Mouse (Mus musculus): Measurements from ENCODE around the gene Cntnap1.

Cntnap1 gene

GRCm38 (mm10) chr11:101221306-101221986 lies 51.1 kb downstream of the Cntnap1 start:
- DNase-seq, result no peak

DNA sequence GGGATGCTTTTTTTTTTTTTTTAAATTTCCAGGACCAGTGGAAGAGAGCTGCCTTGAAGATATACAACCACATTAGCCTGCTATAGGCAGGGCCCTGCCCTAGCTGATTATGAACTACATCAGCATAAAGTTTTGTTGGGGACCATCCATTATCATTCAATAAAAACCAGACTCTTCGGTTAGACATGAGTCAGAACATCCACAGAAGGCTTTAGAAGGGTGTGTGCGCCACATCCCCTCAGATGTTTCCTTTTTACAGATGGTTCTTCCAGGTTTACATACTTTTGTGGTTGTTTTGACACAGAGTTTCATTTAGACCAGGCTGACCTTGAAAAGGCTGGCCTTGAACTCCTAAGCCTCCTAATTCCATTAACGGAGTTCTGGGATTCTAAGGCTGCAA lies 54.0 kb downstream of the Cntnap1 start:
- DNase-seq, result no peak

DNA sequence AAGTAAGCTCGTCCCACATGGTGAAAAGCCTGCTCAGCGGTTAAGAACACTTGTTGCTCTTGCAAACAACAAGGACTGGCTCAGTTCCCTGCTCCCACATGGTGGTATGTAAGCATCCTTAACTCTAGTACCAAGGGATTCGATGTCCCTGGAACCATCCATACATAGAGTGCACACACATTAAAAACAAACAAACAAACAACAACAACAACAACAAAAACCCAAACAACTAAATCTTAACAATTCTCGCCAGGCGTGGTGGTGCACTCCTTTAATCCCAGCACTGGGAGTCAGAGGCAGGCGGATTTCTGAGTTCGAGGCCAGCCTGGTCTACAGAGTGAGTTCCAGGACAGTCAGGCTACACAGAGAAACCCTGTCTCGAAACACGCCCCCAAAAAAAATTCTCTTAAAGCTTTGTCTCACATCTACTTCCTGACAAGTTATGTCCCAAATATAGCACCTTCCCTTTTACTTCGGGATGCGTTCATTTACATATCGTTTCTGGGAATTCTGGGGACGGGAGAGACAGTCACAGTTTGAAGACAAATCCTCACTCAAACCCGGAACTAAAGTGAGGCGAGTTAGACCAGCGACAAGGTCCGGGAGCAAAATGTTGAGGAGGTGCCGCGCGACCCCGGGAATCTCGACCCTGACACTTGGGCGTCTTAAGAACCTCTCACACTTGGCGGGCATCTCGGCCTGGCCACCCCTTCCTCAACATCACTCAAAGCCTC lies 55.2 kb downstream of the Cntnap1 start:
- no peak for DNase-seq

- DNase-seq, result peak; percentile 92 to 95
Measured at GRCm38 (mm10) chr11:101226065-101226701, 55.9 kb downstream of the Cntnap1 start, which contains the start of gene Ezh1. Gene Ezh1 (minus strand): TSS chr11:101226463.

DNA sequence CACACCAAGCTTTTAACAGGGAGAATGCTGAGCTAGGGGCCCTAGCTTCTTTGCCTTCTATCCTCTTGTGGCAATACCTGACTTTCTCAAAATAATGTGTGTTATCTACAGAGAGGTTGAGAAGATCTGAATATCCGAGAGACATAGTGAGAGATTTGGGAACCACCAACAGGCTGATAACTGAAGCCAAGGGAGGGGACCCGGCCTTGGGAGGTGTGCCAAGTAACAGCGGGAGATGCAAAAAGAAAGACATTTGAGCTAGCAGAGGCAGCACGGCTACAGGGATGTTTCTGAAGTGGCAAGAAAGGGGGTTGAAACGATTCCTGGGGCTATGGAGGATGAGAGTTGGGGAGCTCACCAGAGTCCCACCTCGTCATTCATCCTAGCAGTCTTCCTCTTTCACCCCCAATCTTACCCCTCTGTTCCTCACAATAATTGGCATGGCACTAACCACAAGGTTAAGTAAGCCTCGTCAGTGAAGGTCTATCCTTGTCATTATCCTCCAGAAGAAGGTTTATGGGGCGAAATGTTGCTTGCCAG lies 59.1 kb downstream of the Cntnap1 start:
- peak; percentile 51 to 67 for DNase-seq

GRCm38 (mm10) chr11:101230061-101230511 lies 59.8 kb downstream of the Cntnap1 start:
- peak; percentile 39 to 69 for DNase-seq

- no peak for DNase-seq
Measured at GRCm38 (mm10) chr11:101230526-101230925, 60.2 kb downstream of the Cntnap1 start.

DNA sequence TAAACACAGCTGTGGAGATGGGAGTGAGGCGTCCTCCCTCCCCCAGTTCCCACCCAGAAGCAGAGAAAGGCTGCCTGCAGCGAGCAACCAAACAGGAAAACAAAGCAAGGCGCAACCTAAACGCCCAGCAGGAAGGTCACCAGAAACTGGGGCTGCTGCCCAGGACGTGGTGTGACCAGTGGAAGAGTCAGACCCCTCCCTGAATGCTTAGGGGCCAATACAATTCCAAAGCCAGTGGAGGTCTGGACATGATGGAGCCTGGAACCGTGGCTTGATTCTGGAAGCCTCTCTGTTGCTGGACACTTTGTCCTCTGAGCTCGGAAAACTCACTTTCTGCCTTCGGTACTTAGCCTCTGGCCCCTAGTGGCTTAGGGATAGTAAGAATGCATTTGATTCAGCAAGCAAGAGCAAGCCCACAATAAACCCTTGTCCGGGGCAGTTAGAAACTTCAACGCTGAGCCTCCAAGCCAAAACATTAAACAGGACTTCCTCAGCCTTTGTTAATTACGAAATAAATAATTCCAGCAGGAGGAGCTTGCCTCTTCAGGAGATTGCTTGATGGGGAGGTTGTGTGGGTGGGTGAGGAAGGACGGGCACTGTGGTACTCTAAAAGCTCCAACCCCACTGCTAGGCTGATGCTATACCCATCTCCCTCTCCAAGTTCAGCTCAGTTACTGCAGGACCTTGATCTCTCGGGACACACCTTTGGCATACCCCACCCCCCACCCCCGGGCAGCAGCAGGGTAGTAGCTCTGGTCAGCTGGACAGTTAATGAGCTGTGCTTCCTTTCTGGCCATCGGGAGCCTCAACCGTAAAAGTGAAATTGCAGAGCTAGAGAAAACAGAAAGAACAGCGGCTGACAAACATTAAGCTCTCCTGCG lies 60.9 kb downstream of the Cntnap1 start:
- peak; percentile 67 to 91 for DNase-seq

GRCm38 (mm10) chr11:101232010-101232839 lies 61.9 kb downstream of the Cntnap1 start:
- DNase-seq, result peak; percentile 32 to 55

GRCm38 (mm10) chr11:101233240-101233639 lies 62.9 kb downstream of the Cntnap1 start:
- DNase-seq, result no peak

DNA sequence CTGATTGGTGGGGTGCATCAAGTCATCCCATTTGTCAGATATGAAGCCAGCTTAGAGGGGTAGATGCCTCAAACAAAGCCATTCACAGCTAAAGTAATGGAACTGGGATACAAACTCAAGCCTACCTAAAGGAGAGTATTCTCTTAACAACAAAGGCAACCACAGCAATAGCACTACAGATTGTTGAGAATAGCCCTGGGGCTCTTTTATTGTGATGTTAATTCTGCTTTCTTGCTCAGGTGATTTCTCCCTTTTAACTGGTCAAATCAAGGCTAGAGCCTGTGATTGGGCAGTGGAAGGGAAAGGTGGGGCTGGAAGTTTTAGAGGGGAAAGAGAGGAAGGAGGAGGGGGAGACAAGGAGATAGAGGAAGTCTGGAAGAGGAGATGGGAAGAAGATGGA lies 63.8 kb downstream of the Cntnap1 start:
- no peak for DNase-seq

- DNase-seq, result no peak
Measured at GRCm38 (mm10) chr11:101235429-101235828, 65.1 kb downstream of the Cntnap1 start.

DNA sequence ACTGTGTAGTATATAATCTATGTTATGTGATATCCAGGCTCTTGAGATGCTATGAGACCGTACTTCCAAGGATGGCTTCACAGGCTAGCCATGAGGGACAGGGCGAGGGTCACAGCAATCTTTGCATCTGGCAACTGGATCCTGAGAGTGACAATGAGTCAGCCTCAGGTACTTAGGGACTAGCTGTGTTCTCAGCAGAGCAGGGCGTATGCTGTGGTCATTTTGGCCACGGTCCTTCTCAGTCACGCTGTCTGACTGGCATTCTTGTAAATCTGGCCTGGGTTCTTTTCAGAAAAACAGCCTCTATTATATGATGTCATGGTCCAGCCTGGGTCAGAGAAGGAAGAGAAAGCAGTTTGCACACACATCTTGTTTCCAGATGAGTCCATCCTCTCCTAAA lies 66.5 kb downstream of the Cntnap1 start:
- DNase-seq, result no peak

DNA sequence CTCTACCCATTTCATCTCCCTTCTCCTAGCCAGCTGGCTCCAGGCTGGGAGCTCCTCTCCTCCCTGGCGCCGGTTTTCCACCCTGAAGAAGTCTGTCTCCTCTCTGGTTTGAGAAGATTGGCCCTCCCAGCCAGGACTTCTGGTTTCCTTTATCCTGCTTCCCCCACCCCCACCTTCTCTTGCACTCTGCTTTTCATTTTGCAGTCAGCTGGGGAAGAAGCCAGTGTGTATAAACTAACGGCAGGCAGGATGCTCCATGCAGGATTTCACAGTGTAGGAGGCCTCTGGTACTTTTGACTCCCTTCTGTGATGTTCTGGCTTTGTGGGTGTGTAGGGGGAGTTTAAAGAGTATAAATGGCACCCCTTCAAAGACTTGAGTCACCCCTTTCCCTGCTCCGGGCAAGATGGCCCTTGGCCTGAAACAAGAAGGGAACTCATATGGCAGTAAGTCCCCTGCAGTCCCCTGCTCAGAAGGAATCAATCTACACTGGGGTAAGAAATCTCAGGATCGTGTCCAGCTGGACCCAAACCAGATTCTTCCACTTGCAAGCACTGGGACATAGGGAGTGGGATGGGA lies 67.8 kb downstream of the Cntnap1 start:
- DNase-seq, result no peak
